Mouse (Mus musculus): Measurements from ENCODE around the gene Copg1.

DNA sequence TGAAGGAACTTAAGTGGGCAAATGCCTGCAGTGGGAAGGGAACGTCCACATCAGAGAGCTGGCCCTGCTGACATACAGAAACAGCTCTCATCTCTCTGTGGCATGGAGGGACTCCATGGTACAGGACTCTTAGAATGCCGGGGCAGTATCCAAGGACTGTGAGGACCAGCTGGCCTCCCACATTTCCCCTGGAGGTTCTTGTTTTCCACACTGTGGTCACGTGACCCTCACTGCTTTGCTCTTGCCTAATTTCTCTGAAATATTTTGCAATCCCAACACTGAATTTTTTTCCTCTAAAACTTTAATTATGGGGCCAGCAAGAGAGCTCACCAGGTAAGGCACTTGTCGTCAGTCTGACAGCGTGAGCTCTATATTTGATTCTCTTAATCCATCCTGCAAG, 47.4 kb downstream of the Copg1 start:
- TF ChIP-seq GATA1 (IDR thresholded peaks at IDR 0.05; ENCODE audit: borderline replicate concordance, low read length) (no peak), FLI1 (IDR thresholded peaks at IDR 0.05; ENCODE audit: low read length) (no peak)

Data from megakaryocyte, embryonic 14.5 days (primary cell).